Mouse (Mus musculus) retina, adult 2 months (tissue): ENCODE data around the gene Specc1.

Source experiments
- DNase-seq: peaks from one replicate; pipeline ENCODE4 v3.0.0-alpha.2; 2012; ENCODE audit warnings: low read depth, low spot score

Gene Specc1

DNA sequence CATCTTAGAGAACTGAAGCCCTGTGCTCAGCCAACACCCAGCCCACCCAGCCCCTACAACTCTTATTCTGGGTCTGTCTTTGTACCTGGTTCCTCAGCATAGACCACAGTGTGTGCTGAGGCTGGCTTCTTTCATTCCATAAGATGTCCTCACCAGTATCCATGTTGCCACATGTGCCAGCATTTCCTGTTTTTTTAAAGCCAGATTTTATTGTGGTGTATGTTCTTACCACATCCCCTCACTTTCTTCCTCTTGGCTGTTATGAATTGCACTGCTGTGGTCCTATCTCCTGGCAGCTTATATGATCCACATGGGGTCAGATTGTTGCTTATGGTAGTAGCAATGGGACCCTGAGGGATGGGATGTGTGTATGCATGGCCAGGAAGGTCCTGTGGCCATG lies 92.6 kb downstream of the Specc1 start:
- DNase-seq = no peak

DNA sequence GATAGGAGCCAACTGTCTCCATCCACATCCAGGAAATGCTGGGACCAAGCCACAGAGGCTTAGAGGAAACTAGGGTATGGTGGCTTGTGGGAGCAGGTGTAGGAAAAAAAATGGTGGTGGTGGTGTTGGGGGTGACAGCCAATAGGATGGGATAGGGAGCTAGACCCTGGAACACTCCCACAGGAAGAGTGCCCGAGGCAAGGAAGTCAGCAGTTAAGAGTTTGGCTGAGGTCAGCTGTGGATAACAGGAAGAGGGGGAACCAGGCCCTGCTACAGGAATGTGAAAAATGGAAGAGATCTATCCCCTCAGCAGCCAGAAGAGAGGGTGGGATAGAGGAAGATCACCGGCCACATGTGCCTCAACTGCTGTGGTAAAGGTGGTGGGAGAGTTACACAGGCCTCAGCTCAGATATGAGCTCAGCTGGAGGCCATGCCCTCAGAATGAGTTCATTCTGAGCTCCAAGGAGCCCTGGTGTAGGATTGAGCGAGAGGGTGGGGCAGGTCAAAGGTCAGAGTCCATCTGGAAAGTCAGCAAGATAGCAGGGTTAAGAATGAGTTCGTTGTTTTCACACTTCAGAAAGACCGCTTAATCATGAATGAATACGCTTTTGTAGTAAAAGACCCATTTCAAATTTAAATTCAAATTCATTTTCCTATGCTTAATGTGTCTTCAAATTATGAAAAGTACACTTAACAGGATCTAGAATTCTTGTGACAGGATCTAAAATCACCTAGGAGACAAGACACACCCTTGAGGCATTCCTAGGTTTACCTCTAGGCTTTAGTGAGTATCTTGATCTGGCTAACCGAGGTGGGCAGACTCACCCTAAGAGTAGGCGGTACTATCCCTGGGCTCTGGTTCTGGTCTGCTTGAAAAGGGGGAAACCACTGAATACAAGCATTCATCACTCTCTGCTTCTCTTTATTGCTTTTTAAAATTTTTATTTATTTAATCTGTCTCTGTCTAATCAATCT lies 94.1 kb downstream of the Specc1 start:
- DNase-seq = no peak

DNA sequence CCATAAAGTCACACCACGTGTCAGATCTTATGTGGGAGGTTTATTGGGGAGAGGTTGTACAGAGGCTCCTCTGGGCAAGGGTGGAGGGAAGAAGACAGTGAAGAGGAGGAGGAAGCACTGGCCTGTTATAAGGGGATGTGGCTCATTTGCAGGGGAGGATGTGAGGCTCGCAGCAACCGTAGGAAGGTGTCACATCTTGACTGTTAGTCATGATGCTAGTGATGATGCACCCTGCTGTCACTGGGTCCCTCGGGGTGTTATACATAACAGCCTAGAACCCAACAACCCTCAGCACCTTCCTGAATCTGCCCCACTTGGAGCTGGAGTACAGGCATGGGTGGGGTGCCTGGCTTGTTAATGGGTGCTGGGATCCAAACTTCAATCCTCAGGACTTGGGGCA lies 94.9 kb downstream of the Specc1 start:
- no peak for DNase-seq

DNA sequence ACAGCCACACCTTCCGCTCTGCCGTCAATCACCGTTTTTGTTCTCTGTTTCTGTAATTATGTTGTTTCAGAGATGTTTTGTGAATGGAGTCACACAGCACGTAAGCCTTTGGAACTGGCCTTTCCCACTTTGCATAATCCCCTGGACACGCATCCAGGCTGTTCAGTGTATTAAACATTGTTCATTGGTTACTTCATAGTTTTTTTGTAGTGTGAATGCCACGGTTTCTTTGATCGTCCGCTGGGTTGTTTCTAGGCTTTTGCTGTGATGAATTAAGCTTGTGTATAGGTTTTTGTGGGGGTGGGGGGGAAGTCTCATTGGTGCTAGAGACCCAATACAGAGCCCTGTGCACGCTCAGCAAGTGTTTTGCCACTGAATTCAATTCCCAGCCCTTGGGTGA lies 97.4 kb downstream of the Specc1 start:
- DNase-seq = no peak

DNA sequence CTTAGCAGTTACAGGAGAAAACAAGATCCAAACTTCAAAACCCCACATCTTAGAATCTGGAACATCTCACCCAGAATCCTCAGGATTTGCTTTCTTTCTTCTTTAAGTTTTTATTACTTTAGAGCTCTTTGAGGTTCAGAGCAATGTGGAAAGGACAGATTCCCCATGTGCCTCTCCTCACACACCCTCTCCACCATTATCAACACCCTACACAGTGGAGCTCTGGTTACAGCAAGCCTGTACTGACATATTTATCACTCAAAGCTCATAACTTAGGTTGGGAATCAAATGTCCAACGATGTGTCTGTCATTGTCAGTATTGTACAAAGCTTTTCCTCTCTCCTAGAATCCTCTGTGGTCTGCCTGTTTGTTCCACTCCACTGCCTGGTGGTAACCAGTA lies 108.0 kb downstream of the Specc1 start:
- no peak for DNase-seq

DNA sequence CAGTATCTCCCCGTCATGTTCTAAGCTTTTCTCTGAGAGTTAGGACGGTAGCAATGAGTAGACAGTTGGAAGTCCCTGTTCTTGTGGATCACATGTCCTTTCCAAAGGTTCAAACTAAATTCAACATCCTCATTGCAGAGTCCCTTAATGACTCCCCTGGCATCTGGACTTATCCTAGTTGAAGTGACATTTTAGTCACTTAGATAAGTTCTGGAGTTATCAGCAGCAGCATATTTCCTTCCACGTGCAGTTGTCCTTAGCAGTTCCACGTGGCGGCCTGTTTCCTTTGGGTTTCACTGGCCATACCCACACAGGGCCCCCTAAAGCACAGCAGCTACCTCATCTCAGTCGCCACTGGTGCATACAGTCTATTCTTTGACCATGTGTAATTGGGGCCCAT lies 109.1 kb downstream of the Specc1 start:
- DNase-seq = no peak

DNA sequence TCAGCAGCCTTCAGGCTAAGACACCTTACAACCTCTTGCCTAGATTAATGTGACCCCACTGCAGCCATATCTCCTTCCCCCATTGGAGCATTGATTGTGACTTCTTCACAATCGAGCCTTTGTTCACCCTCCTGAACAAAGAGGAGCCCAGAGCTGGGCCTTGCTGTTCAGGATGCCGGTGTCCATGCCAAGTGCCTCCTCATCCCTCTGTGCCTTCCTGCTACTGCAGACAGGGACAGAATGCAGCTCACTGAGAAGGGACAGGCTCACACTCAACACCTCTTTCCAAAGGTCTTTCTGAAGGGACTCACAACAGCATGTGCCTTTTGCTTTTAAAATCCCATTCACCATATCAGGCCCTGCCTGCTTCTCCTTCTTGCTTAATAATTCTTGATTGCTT lies 113.0 kb downstream of the Specc1 start:
- no peak for DNase-seq

DNA sequence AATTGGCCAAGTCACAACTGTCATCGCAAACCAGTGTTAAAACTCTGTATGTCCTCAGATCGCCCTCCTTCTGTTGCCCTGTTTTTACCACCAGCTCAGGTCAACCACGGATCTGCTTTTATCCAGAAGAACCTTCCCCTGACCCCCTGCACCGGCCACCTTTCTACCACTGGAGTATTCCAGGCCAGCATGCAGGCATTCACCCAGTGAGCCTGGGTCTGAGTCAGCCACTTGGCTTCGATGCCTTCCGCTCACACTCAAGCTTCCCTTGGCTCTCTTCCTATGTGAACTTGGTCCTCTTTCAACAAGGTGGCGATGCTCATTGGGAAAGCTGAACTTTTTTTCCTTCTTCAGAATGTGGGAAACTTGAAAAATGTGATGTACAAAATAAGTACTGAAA lies 113.6 kb downstream of the Specc1 start:
- DNase-seq = no peak

DNA sequence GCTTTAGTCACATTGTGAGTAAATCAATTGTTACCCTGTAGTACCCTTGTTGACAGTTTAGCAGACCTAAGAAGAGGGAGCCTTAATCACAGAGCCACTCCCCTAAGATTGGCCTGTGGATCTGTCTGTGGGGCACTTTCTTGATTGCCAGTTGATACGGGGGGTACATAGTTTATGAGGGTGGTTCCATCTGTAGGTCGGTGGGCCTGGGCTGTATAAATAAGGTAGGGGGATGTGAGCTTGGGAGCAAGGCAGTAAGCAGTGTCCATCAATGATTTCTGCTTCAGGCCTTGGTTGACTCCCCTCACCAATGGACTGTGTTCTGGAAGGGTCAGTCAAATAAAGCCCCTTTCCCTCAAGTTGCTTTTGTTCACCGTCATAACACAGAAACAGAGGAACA lies 115.8 kb downstream of the Specc1 start:
- DNase-seq = no peak

DNA sequence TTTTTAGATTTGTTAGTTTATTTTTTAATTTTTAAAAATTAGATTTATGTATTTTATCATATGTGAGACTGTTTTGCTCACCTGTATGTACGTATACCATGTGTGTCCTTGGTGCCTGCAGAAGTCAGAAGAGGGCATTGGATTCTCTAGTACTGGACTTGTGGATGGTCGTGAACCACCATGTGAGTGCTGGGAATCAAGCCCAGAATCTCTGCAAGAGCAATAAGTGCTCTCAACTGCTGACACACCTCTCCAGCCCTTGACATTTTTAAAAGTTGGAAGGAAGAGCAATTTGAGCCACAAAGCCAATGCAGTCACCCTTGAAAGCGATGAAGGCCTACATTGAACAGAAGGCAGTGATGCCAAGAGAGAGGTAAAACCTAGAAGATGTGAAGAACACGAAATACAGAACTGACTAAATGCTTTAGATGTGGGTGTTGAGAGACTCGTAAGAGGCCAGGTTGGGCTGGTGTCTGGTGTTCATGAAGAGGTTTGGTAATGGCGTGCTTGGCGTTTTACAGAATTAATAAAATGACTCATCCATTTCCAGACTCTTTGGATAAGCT lies 117.1 kb downstream of the Specc1 start:
- DNase-seq = no peak

DNA sequence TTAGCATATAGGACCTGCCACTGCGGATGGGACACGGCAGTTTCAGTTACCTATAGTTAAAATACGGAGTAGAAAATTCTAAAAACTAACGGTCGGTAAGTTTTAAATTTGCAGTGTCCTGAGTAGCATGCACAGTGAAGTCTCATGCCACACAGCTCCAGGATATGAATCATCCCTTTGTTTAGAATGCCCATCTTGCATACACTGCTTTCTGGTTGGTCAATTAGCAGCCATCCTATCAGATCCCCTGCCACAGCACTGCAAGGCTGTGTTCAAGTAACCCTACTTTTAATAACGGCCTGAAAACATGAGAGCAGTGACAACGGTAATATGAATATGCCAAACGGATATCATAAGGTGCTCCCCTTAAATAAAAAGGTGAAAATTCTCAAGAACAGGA lies 118.0 kb downstream of the Specc1 start:
- DNase-seq = no peak

DNA sequence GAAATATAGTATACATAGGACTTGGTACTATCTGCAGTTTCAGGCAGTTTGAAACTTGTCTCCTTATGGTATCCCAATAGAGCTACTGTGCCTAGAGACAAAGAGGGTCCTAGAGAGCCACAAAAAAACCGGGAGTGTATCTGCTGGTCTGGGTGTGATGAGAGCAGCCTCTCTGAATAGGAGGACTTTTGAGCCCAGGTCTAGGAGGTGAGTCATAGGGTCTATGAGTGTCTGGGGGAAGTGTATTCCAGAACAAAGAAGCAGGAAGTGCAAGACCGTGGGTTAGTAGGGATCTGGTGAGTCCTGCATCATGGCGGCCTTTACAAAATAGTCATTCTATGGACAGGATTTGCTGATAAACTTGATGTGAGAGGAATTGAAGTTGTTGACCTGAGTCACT lies 118.5 kb downstream of the Specc1 start:
- DNase-seq = no peak

DNA sequence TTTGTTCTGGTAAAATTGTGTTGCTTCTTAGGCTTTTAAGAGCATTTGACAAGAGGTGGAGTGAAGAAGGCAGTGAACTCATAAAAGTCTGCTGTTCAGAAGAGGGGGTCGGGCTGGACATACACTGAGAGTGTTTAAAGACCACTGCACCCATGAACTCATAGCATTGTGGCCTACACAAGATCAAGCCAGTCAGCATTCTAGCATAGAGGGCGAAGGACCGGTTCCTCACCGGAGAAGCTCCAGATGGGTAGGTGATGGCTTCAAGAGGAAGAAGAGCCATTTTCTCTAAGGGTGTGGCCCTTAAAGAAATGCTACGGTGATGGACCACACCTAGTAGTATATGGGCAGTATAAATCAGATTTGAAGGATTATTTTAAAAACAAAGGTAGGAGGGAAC lies 119.0 kb downstream of the Specc1 start:
- no peak for DNase-seq

DNA sequence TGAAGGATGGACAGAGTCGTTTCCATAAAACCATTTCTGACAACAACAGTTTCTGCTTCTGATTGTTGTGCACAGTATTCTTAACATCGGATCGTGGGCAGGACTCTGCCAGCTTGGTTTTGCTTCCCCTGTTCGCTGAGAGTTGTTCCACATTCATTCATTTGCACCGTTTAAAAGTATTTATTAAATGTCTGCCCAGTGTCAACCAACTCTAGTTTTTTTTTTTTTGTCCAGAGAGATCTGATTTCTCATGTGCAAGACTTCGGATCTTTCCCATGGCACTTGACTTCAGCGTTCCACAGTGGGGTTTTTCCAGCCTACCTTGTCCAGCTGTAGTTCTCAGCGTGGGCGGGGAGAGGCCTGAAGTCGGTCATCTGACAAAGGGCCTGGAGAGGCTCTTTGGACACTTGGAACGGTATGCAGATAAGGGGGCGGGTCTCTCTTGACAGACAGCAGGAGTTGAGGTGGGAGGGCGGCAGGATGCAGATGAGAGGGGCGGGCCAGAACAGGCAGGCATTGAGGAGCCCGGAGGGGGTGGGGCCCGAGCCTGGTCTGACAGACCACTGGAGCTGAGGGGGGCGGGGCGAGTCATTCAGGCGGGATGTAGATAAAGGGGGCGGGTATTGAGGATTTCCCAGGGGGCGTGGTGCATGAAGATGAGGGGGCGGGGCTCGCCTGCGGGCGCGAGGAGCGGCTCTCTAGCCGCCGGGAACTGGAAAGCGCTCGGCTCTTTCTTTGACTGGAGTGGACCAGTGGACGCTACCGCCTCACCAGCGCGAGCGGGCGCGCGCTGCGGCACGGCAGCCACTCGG lies 120.0 kb downstream of the Specc1 start:
- DNase-seq = peak; percentile 79

DNA sequence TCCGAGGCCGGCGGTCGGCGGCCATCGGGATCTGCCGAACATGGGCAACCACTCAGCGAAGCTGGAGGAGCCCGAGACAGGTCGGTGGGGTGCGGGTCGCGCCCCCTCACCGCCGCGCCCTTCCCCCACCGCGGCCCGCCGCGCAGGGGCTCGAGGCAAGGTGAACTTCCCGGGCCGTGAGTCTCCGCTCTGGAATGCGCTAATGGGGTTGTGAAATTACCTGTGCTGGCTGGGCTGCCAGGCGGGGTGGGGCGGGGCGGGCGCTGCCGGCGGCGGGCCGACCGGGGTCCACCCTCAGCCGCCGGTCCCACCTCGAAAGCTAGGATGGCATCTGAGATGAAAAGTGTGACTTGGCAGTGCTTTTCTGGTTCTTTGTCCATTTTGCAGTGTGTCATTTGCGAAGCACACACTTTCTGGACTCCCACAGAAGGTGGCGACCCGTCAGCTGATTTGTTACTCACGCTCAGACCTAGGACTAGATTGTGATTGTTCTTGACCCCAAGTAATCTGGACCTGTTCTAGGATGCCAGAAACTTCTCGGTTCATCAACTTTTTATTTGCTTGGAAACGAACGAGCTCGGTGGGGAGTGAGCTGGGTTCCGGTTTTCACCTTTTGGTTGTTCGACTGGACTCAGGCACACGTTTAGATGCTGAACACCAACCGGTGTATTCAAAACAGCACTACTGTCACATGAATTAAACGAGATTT lies 120.7 kb downstream of the Specc1 start:
- no peak for DNase-seq

DNA sequence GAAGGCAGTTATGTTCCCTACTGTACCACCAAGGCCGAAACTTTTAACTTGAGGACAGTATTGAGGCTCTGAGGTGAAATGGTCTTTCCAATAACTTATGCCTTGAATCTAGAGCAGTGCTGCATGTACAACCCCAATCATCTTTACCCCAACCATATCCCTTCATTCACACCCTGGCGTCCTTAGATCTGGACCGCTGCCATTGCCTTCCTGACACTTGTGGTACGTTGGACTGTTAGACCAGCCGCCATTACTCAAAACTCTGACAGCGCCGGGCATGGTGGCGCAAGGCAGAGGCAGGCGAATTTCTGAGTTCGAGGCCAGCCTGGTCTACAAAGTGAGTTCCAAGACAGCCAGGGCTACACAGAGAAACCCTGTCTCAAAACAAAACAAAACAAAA lies 121.8 kb downstream of the Specc1 start:
- no peak for DNase-seq

DNA sequence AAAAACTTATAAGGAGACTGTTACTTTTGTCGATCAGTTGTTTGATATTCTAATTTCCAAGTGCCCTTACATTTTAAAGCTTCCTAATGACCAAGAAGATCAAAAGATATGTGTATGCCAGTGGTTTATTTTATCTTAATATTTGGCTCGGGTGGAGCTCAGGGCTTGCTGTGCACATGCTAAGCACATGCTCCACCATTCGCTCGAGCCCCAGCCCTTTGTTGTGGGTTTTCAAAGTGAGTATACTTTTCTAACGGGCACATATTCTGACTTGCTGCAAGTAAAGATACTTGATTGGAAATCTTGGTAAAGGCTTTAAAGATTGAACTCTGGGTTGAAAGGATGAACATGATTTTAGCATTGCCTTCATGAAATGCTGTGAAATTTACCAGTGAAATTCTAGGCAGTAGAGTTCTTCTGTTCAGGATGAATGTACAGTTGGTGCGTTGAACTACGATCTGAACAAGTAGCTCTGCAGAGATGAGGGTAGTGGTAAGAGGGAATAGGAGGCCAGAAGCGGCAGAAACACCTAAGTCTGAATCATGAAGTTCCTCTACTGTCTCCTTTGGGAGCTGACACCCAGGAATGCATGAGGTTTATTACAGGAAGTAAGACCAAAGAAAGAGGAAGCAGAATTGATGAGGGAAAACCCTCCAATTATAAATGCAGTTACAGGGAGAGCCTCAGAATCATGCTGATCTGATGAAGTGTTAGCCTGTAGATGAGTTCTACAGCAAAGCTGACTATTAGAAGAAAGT lies 122.7 kb downstream of the Specc1 start:
- no peak for DNase-seq

DNA sequence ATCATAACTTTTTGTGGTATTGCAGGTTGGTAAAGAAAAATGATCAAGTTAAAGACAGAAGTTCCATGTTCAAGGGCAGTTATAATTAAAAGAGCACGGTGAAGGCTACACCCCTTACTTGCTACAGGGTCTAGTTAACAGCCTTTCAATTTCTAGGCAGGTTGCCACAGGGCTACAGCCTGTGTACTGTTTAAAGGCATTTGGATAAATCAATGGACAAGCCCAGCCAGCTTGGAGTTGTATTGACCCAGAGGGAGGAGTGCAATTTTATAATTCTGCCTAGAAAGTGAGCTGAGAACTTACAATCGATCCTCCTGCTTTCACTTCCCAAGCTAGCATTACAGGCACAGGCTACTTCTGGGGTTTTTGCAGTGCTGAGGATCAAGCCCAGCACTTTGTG lies 123.9 kb downstream of the Specc1 start:
- no peak for DNase-seq

DNA sequence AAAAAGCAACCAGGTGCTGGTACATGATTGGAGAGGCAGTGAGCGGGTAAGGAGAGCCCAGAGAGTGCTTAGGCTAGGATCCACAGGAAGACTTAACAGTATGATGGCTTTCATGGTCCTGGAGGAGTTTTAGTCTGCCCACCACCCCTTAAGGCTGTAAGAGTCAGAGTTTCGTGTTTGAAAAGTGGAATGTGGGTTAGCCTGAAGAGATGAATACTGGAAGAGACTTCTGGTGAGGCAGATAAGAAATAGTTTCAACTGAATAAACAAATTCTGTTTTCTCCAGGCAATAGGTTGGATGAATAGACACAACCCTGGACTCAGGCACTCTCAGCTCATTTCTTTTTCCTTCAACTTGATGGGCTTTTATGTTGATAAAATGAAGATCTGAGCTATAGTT lies 130.1 kb downstream of the Specc1 start:
- DNase-seq = no peak

DNA sequence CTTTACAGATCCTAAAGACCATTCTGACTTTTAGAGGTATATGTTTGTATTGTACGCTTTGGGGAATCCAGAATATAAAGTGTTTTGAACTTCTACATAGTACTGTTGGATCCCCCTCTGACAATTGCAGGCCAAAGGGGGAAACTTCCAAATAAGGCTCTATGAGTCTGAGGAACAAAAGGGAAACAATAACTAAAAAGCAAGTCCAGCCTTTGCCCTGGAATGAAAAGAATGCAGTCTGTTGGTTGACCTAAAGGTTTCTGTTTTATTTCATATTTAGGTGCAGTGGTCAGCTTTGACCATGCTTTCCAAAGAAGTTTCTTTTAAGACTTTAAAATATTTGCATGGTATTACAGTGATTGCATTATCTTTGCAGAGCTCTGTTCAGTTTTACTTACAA lies 130.5 kb downstream of the Specc1 start:
- DNase-seq = no peak

DNA sequence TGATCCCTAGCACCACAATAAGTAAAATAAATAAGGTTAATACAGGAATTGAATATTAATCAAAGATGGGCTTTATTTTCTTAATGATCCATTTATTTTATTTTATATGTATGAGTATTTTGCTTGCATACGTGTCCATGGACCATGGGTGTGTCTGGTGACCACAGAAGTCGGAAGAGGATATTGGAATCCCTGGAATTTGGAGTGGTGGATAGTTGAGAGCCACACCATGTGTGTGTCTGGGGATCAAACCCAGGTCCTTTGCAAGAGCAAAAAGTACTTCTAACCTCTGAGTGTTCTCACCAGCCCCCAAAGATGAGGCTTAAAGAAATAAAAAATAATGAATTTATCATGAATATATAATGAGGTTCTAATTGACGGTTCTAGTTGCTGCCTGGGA lies 132.1 kb downstream of the Specc1 start:
- DNase-seq = no peak
